Mouse (Mus musculus) ovary, postnatal 36 days (tissue): ENCODE measurements at regions not wholly inside any gene's neighbourhood (a gene's known extent, or its start where the extent isn't known, plus 50 kb on each side); places are given as distances from the start of the nearest gene placed in this dataset.

Experiments used
- DNase-seq: peaks from one replicate; pipeline ENCODE4 v3.0.0; 2022; ENCODE audit warnings: low spot score, mixed read lengths

DNA sequence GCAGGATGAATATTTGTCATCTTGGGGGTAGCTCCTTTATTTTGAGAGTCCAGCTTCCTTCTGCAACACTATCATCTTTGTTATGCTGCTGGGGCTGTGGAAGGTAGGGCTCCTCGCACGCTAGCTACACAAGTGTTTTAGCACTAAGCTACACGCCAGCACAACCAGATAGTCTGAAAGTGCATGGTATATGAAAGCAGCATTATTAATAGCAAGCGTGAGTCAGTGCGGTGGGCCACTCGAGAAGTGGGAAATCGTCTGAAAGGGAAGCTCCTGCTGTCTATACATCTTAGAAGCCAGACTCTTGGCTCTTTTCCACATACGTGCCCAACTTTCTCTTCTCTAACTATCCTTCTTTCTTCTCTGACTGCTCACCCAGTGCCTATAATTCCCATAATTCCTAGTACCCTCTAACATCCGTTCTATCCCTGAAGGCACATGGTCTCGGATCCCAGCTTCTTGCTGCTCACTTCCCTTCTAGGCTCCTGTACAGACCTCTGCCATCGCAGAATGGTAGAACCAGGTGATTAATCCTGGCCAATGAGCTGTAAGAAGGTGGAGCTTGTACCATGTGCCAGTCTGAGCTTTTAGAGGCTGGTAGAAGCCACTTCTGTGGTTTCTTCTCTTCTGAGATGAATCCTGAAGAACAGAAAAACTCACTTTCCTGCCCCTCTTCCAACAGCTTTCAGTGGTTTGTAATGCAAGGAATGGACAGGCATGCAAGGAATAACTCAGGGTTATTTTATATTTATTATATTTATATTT lies 55.5 kb downstream of the E030025P04Rik start:
- DNase-seq = no peak

GRCm38 (mm10) chr11:109081957-109082356 lies 62.2 kb downstream of the E030025P04Rik start:
- no peak for DNase-seq

DNA sequence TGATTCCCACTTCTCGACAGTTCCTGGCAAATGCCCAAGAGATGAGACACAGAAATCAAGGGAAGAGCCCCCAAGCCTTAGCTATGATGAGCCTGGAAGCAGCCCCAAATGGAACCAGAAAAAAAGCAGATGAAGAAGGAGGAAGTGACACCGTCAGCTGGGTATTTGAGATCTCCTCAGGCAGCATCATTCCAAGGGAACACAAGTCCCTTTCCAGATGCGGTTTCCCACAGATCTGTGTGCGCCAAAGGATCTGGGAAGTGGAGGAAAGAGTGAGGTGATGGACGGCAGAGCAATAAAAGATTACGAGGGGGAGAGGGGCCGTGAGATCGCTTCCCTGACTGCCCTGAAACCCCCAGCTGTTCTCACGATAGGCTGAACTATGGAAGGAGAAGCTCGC lies 62.7 kb downstream of the E030025P04Rik start:
- no peak for DNase-seq

DNA sequence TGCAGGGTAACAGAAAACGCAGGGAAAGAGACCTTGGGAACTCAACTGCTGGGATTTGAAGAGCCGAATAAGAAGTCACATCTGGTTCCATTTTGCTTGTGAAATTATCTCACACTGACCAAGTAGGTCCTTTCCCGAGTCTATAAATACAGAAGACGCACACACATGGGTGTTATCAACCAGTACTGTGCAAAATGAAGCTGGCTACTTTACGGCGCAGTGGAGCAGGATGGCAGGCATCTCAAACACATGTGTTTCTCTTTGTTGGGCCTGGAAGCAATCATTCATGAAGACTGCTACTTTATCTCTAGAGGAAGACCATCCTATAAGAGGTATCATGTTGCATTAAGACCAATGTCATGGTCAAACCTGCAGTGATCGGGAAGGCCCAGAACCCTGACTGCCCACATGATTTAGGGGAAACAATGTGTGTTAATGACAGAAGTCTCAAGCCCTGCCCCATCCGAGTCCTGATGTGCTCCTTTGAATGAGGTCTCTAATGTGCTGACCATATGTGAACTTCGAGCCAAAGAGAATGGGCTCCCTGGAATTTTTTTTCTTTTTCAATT lies 63.2 kb downstream of the E030025P04Rik start:
- DNase-seq = no peak

- DNase-seq = no peak
Measured at GRCm38 (mm10) chr11:109079466-109079865, 64.7 kb downstream of the E030025P04Rik start.

DNA sequence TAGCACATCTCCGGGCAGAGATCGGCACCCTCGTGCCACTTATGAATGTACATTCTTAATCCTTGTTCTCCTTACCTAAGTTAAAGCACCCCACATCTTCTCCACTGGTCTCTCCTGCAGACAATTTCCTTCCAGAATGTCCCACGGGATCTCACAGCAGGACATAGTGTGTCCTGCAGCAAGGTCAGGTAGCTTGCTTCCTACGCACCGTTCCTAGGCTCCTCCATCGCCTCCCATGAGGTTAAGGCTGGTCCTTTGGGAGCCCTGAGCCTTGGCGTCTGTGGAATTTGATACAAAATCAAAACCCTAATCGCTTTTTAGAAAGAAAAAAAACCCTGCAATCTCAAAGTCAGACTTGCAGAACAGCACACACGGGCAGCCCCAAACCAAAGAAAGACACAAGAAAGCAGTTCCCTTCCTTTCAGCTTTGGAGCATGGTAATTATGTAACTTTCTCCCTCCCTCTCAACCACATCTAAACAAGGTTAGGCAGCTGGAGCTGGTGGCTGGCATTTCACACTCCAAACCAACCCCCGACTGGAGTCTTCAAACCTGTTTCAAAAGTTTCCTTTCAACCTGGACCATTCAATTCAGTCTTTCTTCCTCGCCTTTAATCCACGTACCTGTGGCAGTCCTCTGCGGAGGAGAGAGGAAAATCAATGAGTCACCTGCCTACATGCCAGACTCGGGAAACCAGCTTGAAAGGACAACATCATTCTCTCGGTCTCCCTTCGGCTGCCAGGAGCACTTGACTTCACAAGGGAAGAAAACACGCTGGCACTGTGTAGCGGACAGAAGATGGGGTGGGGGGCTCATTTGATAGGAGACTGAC lies 67.4 kb downstream of the E030025P04Rik start:
- no peak for DNase-seq

GRCm38 (mm10) chr11:109071340-109071739 lies 72.8 kb downstream of the E030025P04Rik start:
- DNase-seq = no peak

- DNase-seq = no peak
Measured at GRCm38 (mm10) chr11:109070412-109070811, 73.8 kb downstream of the E030025P04Rik start.

DNA sequence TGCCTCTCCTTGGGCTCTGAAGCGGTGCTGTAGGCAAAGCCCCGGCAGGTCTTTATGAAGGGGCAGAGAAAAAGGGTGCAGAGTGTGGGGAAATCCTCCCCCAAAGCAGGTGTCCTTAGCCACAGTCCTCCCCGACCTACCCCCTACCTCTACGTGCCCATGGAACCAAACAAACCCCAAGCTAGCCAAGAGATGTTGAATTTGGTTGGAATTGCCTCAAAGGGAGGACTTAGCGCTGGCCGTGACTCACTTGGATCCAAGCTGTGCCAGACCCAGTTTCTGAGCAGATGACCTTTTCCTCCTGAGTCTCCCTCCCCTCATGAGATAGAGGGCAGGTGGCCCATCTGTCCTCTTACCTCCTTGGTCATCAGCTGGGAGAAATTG lies 74.9 kb downstream of the E030025P04Rik start:
- no peak for DNase-seq

GRCm38 (mm10) chr11:109068371-109069325 lies 75.5 kb downstream of the E030025P04Rik start:
- DNase-seq = peak; percentile 39

- DNase-seq = no peak
Measured at GRCm38 (mm10) chr11:109067733-109068132, 76.4 kb downstream of the E030025P04Rik start.

GRCm38 (mm10) chr11:109061971-109062370 lies 82.2 kb downstream of the E030025P04Rik start:
- DNase-seq = no peak

GRCm38 (mm10) chr11:109060527-109060908 lies 83.7 kb downstream of the E030025P04Rik start:
- no peak for DNase-seq

- no peak for DNase-seq
Measured at GRCm38 (mm10) chr11:109059863-109060526, 84.2 kb downstream of the E030025P04Rik start.

DNA sequence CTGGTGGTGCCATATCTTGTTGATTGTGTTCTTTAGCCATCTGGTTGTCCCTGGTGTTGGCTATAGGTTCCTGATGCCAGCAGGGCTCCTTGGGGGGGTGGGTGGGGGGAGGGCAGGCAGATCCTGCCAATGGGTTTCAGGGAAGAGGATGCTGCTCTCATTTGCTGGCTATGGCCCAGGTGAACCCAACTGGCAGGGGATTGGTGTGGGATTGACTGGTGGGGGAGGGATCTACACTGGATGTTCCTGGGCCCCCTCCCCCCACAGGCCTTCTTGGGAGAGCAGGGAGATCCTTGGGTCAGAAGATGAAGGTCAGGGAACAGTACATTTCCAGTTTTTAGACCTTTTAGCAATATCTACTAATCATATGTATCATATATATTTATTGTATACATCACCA lies 86.1 kb downstream of the E030025P04Rik start:
- no peak for DNase-seq

DNA sequence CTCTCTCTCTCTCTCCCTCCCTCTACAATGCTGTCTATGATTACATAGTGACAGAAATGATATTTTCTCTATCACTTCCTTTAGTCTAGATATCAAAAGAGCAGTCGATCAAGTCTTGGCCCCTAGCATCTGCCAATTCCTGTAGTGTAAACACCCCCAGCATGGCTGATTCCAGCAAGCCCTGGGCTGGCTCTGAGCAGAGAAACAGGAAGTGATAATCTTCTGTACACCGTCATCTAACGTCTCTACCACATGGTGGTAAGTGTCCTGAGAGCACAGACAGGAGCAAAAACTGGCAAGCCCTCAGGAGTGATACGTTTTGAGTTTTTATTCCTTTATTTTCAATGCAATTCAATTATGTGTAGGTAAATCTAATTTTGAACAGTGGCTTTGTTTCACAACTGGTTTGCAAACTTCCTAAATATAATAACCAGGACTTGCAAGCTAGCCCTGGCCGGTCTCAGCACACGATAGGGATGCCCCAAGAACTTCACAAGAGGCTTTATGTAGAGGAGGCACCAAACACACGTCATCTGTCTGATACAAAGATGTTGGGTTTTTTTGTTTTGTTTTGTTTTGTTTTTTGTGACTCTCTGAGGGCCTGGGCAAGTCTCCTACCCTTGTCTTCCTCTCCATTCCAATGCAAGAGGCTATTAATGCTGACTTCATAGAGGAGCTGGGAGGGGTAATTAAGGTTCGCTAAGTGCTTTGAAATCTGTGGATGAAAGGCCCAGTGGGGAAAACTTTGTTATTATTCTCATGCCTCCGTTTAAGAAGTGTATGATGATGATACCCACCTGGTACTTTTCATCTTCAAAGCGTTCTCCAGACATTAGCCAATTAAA lies 95.7 kb downstream of the E030025P04Rik start:
- DNase-seq = no peak

DNA sequence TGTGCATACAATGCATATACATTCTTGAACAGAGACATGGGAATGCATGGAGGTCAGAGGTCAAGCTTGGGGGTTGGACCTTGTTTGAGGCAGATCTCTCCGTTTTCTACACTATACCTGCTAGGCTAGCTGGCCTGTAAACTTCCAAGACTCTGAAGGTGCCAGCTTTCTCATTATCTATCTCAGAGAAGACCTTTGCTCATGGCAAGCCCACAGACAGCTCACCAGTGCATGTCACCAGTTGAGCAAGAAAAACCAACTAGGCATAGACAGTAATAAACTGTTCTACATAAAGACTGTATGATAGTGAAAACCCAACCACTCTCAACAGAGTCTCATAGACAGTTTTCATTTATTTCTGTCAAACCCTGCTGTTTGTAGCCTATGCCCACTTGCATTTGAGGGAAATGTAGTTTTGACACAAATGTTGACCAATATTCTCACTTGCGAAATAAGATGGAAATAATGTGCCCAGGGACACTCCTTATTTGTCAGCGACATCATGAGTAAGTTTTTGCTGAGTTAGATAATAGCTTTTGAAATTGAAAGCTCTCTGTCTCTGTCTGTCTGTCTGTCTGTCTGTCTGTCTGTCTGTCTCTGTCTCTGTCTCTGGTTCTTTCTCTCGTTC lies 96.6 kb downstream of the E030025P04Rik start:
- no peak for DNase-seq

DNA sequence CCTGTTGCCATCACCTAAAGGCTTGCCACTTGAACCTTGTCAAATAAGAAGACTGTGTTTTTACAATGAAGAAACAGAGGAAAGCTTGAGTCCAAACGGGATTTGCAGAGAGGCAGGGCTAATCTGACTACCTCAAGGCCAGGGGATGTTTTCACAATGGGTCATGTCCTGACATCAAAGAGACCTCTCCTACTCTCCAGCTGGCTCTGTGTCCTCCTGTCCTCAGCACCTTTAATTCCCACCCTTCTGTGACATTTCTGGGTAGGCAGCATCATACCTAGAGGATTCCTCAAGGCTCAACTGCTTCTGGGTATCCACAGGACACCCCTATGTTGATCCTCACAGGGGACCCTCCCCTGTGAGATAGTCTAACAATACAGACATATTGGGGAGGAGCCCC lies 97.7 kb downstream of the E030025P04Rik start:
- no peak for DNase-seq

DNA sequence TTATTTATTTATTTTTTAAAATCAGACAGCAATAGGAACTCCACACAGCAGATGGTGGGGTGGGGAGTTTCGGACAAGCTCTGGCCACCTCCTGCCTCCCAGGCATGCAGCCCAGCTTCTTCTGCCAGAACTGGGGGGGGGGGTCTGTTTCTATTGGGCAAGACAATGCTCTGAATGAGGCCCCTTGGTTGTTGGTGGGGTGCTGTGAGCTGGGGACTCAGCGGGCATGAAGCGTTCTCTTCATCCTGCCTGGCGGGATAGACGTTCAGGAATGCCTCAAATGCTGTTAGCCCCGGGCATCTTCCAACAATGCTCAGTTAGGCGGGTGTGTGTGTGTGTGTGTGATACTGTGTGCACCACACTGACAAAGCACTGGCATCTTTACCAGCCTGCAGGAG lies 103.7 kb downstream of the E030025P04Rik start:
- no peak for DNase-seq
